Mouse (Mus musculus): ENCODE results near the gene Dcun1d2.

Gene Dcun1d2

GRCm38 (mm10) chr8:13254019-13254418 is 33.9 kb downstream of the Dcun1d2 start, which contains the start of gene Adprhl1:
Gene Adprhl1, minus strand, starts transcription at chr8:13254162.
- DNase-seq (ENCODE audit: low read depth, low spot score): peak; percentile 65

- no peak for DNase-seq (ENCODE audit: low read depth, low spot score)
These were observed 34.5 kb downstream of the Dcun1d2 start for GRCm38 (mm10) chr8:13253413-13253812.

- DNase-seq (ENCODE audit: low read depth, low spot score): no peak
These were observed 35.1 kb downstream of the Dcun1d2 start for GRCm38 (mm10) chr8:13252837-13253236.

- DNase-seq (ENCODE audit: low read depth, low spot score): no peak
These were observed 43.5 kb downstream of the Dcun1d2 start for GRCm38 (mm10) chr8:13244343-13244880.

- DNase-seq (ENCODE audit: low read depth, low spot score): no peak
These were observed 44.7 kb downstream of the Dcun1d2 start for GRCm38 (mm10) chr8:13242985-13243870.

GRCm38 (mm10) chr8:13240691-13241090 is 47.2 kb downstream of the Dcun1d2 start:
- no peak for DNase-seq (ENCODE audit: low read depth, low spot score)

- no peak for DNase-seq (ENCODE audit: low read depth, low spot score)
These were observed 47.9 kb downstream of the Dcun1d2 start for GRCm38 (mm10) chr8:13240055-13240454.

GRCm38 (mm10) chr8:13234803-13235202 is 53.1 kb downstream of the Dcun1d2 start:
- no peak for DNase-seq (ENCODE audit: low read depth, low spot score)

- no peak for DNase-seq (ENCODE audit: low read depth, low spot score)
These were observed 57.5 kb downstream of the Dcun1d2 start for GRCm38 (mm10) chr8:13230471-13230870.

- DNase-seq (ENCODE audit: low read depth, low spot score): no peak
These were observed 58.1 kb downstream of the Dcun1d2 start for GRCm38 (mm10) chr8:13229802-13230201.

- DNase-seq (ENCODE audit: low read depth, low spot score): no peak
These were observed 58.9 kb downstream of the Dcun1d2 start for GRCm38 (mm10) chr8:13228923-13229610.

- DNase-seq (ENCODE audit: low read depth, low spot score): no peak
These were observed 60.7 kb downstream of the Dcun1d2 start for GRCm38 (mm10) chr8:13227184-13227583.

GRCm38 (mm10) chr8:13226288-13226687 is 61.6 kb downstream of the Dcun1d2 start:
- peak; percentile 81 for DNase-seq (ENCODE audit: low read depth, low spot score)

GRCm38 (mm10) chr8:13224426-13224825 is 63.5 kb downstream of the Dcun1d2 start:
- DNase-seq (ENCODE audit: low read depth, low spot score): no peak

- no peak for DNase-seq (ENCODE audit: low read depth, low spot score)
These were observed 69.5 kb downstream of the Dcun1d2 start for GRCm38 (mm10) chr8:13218441-13218840.

GRCm38 (mm10) chr8:13217986-13218385 is 69.9 kb downstream of the Dcun1d2 start:
- no peak for DNase-seq (ENCODE audit: low read depth, low spot score)

GRCm38 (mm10) chr8:13217093-13217492 is 70.8 kb downstream of the Dcun1d2 start:
- no peak for DNase-seq (ENCODE audit: low read depth, low spot score)

- DNase-seq (ENCODE audit: low read depth, low spot score): no peak
These were observed 71.5 kb downstream of the Dcun1d2 start for GRCm38 (mm10) chr8:13216386-13216785.

GRCm38 (mm10) chr8:13213479-13214268 is 74.3 kb downstream of the Dcun1d2 start:
- peak; percentile 84 for DNase-seq (ENCODE audit: low read depth, low spot score)

- no peak for DNase-seq (ENCODE audit: low read depth, low spot score)
These were observed 78.2 kb downstream of the Dcun1d2 start for GRCm38 (mm10) chr8:13209770-13210169.

- no peak for DNase-seq (ENCODE audit: low read depth, low spot score)
These were observed 79.1 kb downstream of the Dcun1d2 start for GRCm38 (mm10) chr8:13208627-13209355.

All from retina, adult 2 months (tissue).